Mouse (Mus musculus) liver, embryonic 12.5 days (tissue): ENCODE measurements at regions not wholly inside any gene's neighbourhood (a gene's known extent, or its start where the extent isn't known, plus 50 kb on each side); places are given as distances from the start of the nearest gene placed in this dataset.

ENCODE experiments used
- ATAC-seq: fragments of 200-750 bp; cut with Nextera tagmentation; 2 replicates; pipeline ENCODE4 v1.8.0; 2017; ENCODE audit warnings: moderate number of reproducible peaks, mild to moderate bottlenecking, moderate library complexity
- H3K27ac ChIP-seq: fragments of 300-500 bp; sonication (generic); 2 replicates; pipeline ENCODE4 v1.5.1; 2016; ENCODE audit warnings: mild to moderate bottlenecking
- H3K27me3 ChIP-seq: fragments of 300-500 bp; sonication (generic); replicated peaks from 2 replicates; pipeline ENCODE4 v1.6.1; 2016; ENCODE audit warnings: mild to moderate bottlenecking, moderate library complexity
- H3K36me3 ChIP-seq: fragments of 300-500 bp; sonication (generic); 2 replicates; pipeline ENCODE4 v1.6.1; 2016; ENCODE audit warnings: mild to moderate bottlenecking, moderate library complexity
- H3K4me1 ChIP-seq: fragments of 300-500 bp; sonication (generic); 2 replicates; pipeline ENCODE4 v1.6.1; 2016
- H3K4me2 ChIP-seq: fragments of 300-500 bp; sonication (generic); 2 replicates; pipeline ENCODE4 v1.6.1; 2016; ENCODE audit warnings: mild to moderate bottlenecking, moderate library complexity
- H3K4me3 ChIP-seq: fragments of 300-500 bp; sonication (generic); 2 replicates; pipeline ENCODE4 v1.5.1; 2016; ENCODE audit warnings: mild to moderate bottlenecking, moderate library complexity
- H3K9ac ChIP-seq: fragments of 300-500 bp; sonication (generic); 2 replicates; pipeline ENCODE4 v1.6.1; 2016; ENCODE audit warnings: mild to moderate bottlenecking, moderate library complexity
- H3K9me3 ChIP-seq: fragments of 300-500 bp; sonication (generic); replicated peaks from 2 replicates; pipeline ENCODE4 v1.6.1; 2016; ENCODE audit warnings: mild to moderate bottlenecking, moderate library complexity
- WGBS: fragments of 180-500 bp; shearing (Covaris S2); methylation state at CpG from one replicate; pipeline ENCODE4 v1.1.7; 2016; ENCODE audit not compliant: insufficient replicate concordance; 5-methylcytosine and 5-hydroxymethylcytosine counted together

DNA sequence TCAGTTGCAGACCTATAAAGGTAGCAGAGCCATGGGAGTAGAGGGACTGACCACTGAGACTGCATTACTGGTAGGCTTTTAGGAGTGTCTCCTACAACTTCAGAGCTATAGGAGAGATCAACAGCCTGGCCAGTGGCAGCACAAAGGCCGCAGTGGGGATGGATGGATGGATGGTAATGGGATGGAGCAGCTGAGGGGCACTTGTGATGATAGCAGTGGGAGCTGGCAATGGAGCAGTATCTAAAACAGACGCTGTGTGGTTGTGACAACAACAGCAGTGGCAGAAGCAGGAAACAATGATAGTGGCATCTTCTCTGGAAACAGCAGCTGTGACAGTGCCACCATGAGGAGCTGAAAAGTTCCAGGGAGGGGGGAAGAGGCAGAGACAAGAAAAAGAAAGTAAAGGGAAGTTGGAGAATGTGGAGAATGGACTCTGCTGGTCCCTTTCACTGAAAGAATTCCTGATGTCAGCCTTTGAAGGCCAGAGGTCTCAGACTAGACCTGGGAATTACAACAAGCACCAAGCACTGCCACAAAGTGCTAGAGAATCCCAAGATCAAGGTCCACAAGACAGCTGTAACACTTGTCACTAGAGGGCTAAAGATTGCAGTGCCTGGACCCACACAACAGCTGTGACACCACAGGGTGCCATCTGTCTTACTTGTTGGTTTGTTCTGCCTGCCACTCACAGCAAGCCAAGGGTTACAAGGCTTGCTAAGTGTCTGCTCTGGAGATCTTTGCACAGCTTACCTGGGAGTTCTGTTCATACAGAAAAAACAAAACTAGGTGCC lies 624.1 kb upstream of the Pitx2 start:
- Histone ChIP-seq H3K9ac (no peak overlapping the region), H3K36me3 (no peaks in the 10 kb centered on the region), H3K4me1 (no peaks in the 10 kb centered on the region), H3K4me3 (no peak overlapping the region), H3K27me3 (no peaks in the 10 kb centered on the region), H3K4me2 (no peak overlapping the region), H3K27ac (no peak overlapping the region), H3K9me3 (no peaks in the 10 kb centered on the region)
- no peak for ATAC-seq
- WGBS: 39% methylated on average over 2 of the region's 2 CpGs

- no peak for ATAC-seq
- Histone ChIP-seq H3K27me3 (no peaks in the 10 kb centered on the region), H3K9me3 (no peaks in the 10 kb centered on the region), H3K4me2 (no peak overlapping the region), H3K4me1 (no peaks in the 10 kb centered on the region), H3K36me3 (no peaks in the 10 kb centered on the region), H3K27ac (no peak overlapping the region), H3K4me3 (no peak overlapping the region), H3K9ac (no peak overlapping the region)
- WGBS: 58% methylated on average over 3 of the region's 3 CpGs
Observed at GRCm38 (mm10) chr3:128570551-128570950, 629.1 kb upstream of the Pitx2 start.

GRCm38 (mm10) chr3:128565386-128565785 lies 634.3 kb upstream of the Pitx2 start:
- Histone ChIP-seq H3K27ac (no peak overlapping the region), H3K4me2 (no peak overlapping the region), H3K4me3 (no peak overlapping the region), H3K36me3 (no peaks in the 10 kb centered on the region), H3K9ac (no peak overlapping the region), H3K9me3 (no peaks in the 10 kb centered on the region), H3K27me3 (no peaks in the 10 kb centered on the region), H3K4me1 (no peaks in the 10 kb centered on the region)
- WGBS: 72% methylated on average over 8 of the region's 8 CpGs
- ATAC-seq: no peak

DNA sequence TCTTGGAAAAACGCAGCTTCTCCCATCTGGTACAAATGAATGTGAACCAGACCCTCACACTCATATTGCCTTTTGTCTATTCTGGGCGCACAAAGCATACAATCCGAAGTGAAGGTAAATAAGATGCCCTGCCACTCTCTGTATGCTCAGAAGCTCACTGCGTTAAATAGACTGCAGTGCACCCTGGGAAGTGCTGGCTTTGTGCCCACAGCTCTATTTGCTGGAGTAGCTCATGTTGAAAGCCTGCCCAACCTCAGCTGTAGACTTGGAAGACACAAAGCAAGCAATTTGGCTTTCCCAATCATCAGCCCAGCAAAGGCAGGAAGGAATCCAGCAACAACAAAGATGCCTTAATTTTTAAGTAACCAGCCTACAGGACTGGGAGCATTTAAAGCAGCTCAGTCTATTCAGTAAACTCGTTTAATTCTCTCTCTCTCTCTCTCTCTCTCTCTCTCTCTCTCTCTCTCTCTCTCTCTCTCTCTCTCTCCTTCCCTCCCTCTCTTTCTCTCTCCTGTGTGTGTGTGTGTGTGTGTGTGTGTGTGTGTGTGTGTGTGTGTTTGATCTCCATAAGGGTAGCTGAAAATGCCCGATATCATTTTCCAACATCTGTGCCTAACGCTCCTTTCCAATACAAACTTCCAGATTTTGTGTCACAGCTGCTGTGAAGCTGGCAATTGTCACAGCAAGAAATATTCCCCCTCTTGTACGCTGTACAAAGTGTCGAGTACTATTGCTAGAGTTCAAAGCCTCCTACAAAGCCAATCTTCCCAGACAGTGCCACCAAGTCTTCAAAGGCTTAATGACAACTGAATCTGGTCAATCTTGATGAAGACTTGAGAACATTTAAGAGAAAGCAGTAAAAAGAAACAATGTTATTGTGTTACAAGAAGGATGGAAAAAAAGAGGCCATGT lies 650.5 kb upstream of the Fam241a start:
- no peaks in the 10 kb centered on the region for H3K36me3 ChIP-seq
- no peak overlapping the region for H3K9ac ChIP-seq
- no peaks in the 10 kb centered on the region for H3K9me3 ChIP-seq
- no peak overlapping the region for H3K4me2 ChIP-seq
- no peak overlapping the region for H3K4me3 ChIP-seq
- no peaks in the 10 kb centered on the region for H3K4me1 ChIP-seq
- no peaks in the 10 kb centered on the region for H3K27me3 ChIP-seq
- ATAC-seq: no peak
- WGBS: 65% methylated on average over 9 of the region's 9 CpGs
- no peak overlapping the region for H3K27ac ChIP-seq

DNA sequence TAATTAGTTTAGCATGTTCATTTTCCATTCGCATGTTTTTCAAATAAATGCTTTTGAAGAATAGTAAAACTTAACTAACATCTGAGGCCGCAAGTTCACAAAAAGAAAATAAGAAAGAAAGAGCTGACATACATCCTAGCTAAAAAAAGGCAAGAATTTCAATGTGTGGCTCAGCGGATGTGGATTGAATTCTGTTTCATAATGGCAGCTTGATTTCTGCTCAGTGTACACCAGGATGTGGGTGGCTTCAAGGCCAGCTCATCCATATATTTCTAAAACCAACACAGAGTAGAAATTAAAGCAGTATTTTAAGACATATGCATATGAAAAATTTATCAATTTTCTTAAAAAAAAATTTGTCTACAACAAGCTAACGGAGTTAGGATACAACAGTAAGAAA lies 629.3 kb upstream of the Fam241a start:
- H3K27ac ChIP-seq: no peak overlapping the region
- ATAC-seq: no peak
- no peaks in the 10 kb centered on the region for H3K36me3 ChIP-seq
- H3K4me2 ChIP-seq: no peak overlapping the region
- no peaks in the 10 kb centered on the region for H3K9me3 ChIP-seq
- no peaks in the 10 kb centered on the region for H3K27me3 ChIP-seq
- no peaks in the 10 kb centered on the region for H3K4me1 ChIP-seq
- no peak overlapping the region for H3K4me3 ChIP-seq
- 72% methylated on average over 4 of the region's 4 CpGs for whole genome bisulfite sequencing
- H3K9ac ChIP-seq: no peak overlapping the region

GRCm38 (mm10) chr3:128520671-128521103 lies 624.6 kb upstream of the Fam241a start:
- no peak overlapping the region for H3K9ac ChIP-seq
- ATAC-seq: no peak
- no peaks in the 10 kb centered on the region for H3K4me1 ChIP-seq
- no peaks in the 10 kb centered on the region for H3K27me3 ChIP-seq
- WGBS: 63% methylated on average over 7 of the region's 7 CpGs
- no peaks in the 10 kb centered on the region for H3K9me3 ChIP-seq
- H3K4me3 ChIP-seq: no peak overlapping the region
- no peaks in the 10 kb centered on the region for H3K36me3 ChIP-seq
- H3K4me2 ChIP-seq: no peak overlapping the region
- H3K27ac ChIP-seq: no peak overlapping the region

- H3K9ac ChIP-seq: no peak overlapping the region
- no peak for ATAC-seq
- H3K27me3 ChIP-seq: no peaks in the 10 kb centered on the region
- H3K27ac ChIP-seq: no peak overlapping the region
- WGBS: 72% methylated on average over 6 of the region's 6 CpGs
- no peak overlapping the region for H3K4me3 ChIP-seq
- H3K4me1 ChIP-seq: no peaks in the 10 kb centered on the region
- no peaks in the 10 kb centered on the region for H3K36me3 ChIP-seq
- no peaks in the 10 kb centered on the region for H3K9me3 ChIP-seq
- no peak overlapping the region for H3K4me2 ChIP-seq
Observed at GRCm38 (mm10) chr3:128519913-128520316, 623.8 kb upstream of the Fam241a start.

DNA sequence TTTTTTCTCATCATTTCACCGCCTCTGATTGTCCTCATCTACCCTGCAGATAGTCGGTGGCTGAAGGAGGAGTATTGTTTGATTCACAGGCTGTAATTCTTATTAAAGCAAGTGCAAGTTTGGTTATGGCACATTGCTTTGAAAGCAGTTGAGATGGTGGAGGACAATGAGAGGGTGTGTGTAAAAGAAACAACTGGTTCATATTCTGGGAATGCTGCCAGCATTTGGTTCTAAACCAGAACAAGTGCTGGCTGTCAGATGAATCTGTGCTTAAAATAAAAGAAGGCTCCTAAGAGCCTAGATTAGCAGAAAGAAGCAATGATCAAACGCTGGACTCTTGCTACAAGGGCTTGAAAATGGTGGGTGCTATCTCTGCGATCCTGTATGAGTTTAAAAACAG lies 622.7 kb upstream of the Fam241a start:
- H3K27me3 ChIP-seq: no peaks in the 10 kb centered on the region
- no peak overlapping the region for H3K4me3 ChIP-seq
- H3K27ac ChIP-seq: no peak overlapping the region
- no peaks in the 10 kb centered on the region for H3K36me3 ChIP-seq
- WGBS: 56% methylated on average over 4 of the region's 4 CpGs
- no peaks in the 10 kb centered on the region for H3K4me1 ChIP-seq
- H3K9ac ChIP-seq: no peak overlapping the region
- no peaks in the 10 kb centered on the region for H3K9me3 ChIP-seq
- ATAC-seq: no peak
- no peak overlapping the region for H3K4me2 ChIP-seq

- H3K36me3 ChIP-seq: no peaks in the 10 kb centered on the region
- no peak overlapping the region for H3K27ac ChIP-seq
- H3K9me3 ChIP-seq: no peaks in the 10 kb centered on the region
- H3K4me2 ChIP-seq: no peak overlapping the region
- H3K9ac ChIP-seq: no peak overlapping the region
- WGBS: 38% methylated on average over 3 of the region's 3 CpGs
- H3K27me3 ChIP-seq: no peaks in the 10 kb centered on the region
- no peaks in the 10 kb centered on the region for H3K4me1 ChIP-seq
- H3K4me3 ChIP-seq: no peak overlapping the region
- no peak for ATAC-seq
Observed at GRCm38 (mm10) chr3:128471111-128471510, 575.0 kb upstream of the Fam241a start.

DNA sequence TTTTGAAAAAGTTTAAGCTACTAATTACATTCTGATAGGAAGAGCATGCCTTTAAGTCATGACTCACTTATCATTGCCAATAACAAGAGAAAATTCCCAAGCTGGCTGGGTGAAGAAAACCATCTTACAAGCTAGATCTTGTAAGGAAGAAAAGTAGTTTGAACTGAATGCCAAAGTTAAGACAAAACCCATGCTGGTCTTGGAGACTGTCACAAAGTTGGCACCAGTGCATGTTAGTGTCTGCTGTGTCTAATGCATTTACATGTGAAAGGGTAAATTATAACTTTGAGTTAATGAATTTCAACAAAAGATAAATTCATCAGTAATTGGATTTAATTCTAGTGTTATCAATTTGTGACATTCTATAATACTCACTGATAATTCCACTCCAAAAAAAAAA lies 533.6 kb upstream of the Fam241a start:
- H3K36me3 ChIP-seq: no peaks in the 10 kb centered on the region
- H3K9ac ChIP-seq: no peak overlapping the region
- no peaks in the 10 kb centered on the region for H3K4me1 ChIP-seq
- H3K27me3 ChIP-seq: no peaks in the 10 kb centered on the region
- no peak for ATAC-seq
- no peak overlapping the region for H3K27ac ChIP-seq
- H3K4me2 ChIP-seq: no peak overlapping the region
- no peak overlapping the region for H3K4me3 ChIP-seq
- H3K9me3 ChIP-seq: no peaks in the 10 kb centered on the region

DNA sequence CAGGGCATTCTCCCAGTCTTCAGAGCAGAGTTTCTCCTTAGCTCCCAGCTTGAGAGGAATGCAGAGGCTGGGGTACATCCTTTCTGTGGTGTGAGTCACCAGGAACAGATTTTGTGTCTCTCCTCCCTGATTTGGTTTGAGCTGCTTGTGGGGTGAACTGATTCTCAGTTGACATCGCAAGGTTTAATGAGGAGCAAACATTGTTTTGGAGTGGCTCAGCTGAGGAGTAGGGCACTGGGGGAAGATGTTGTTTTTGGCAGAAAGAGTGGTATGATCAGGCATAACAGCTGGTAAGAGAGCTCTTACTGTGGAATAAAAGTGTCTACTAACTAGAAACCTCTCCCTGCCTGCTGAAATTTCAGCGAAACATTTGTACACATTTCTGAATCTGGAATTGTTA lies 519.4 kb upstream of the Fam241a start:
- Histone ChIP-seq H3K4me2 (no peak overlapping the region), H3K4me1 (no peaks in the 10 kb centered on the region), H3K9ac (no peak overlapping the region), H3K36me3 (no peaks in the 10 kb centered on the region), H3K27ac (no peak overlapping the region), H3K27me3 (no peaks in the 10 kb centered on the region), H3K4me3 (no peak overlapping the region), H3K9me3 (no peaks in the 10 kb centered on the region)
- 74% methylated on average over 2 of the region's 2 CpGs for WGBS
- no peak for ATAC-seq

DNA sequence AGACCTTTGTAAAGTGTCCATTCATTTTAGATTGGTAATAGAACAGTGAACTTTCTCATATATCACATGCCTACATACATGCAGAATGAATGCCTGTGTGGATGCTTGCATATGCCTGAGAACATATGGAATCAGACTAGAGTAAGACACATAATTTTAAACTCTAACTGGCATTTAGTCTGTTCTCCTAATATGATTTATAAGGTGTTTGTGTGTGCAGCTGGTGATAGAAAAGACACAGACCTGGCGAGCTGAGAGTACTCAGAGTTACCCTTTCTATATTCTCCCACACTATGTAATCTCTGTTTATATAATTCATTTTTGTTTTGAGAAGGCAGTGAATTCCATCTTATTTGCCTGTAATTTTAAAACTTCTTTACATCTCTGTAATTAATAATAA lies 517.4 kb upstream of the Fam241a start:
- no peaks in the 10 kb centered on the region for H3K4me1 ChIP-seq
- no peaks in the 10 kb centered on the region for H3K27me3 ChIP-seq
- no peaks in the 10 kb centered on the region for H3K36me3 ChIP-seq
- H3K9ac ChIP-seq: no peak overlapping the region
- no peak overlapping the region for H3K27ac ChIP-seq
- no peaks in the 10 kb centered on the region for H3K9me3 ChIP-seq
- ATAC-seq: no peak
- 33% methylated on average over 1 of the region's 1 CpGs for WGBS
- no peak overlapping the region for H3K4me2 ChIP-seq
- no peak overlapping the region for H3K4me3 ChIP-seq
